Mouse (Mus musculus) mouse trophoblast stem cell (cell line): ENCODE data around the gene Ap1g1.

Source experiments
- in situ Hi-C, 2 experiments: fragments of 300-500 bp; cut with MseI, MboI; formaldehyde crosslinking; loops; 2 replicates in 1 of 2; 3 replicates in 1 of 2; pipeline ENCODE4 v1.15.1; 2025

Ap1g1 gene

GRCm38 (mm10) chr8:109780548-109780947 is 2.2 kb downstream of the Ap1g1 start:
- in situ Hi-C loops, result no loop called here

- in situ Hi-C loops, result no loop called here
Observed at GRCm38 (mm10) chr8:109790938-109791337, 12.6 kb downstream of the Ap1g1 start.

- in situ Hi-C loops, result no loop called here
Observed at GRCm38 (mm10) chr8:109795166-109795565, 16.8 kb downstream of the Ap1g1 start.

- in situ Hi-C loops, result no loop called here
Observed at GRCm38 (mm10) chr8:109798721-109799120, 20.4 kb downstream of the Ap1g1 start.

DNA sequence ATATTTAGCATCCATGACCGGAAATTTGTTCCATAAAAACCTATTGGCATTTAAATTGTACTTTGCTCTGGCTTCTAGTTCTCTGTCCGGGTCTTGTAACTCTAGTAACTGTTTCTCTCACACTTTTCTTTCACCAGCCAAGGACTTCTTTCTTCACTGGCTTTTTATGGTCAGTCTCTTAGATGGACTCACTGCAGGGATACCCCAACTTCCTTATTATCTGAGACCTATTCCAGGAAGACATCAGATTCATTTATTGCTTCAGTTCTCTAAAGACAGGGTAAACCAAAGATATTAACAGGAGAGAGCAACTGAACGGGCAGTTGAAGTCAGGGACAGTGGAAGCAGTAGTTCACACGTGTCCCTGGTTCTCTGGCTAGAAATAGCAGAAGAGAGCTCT is 20.9 kb downstream of the Ap1g1 start:
- in situ Hi-C loops, result no loop called here

DNA sequence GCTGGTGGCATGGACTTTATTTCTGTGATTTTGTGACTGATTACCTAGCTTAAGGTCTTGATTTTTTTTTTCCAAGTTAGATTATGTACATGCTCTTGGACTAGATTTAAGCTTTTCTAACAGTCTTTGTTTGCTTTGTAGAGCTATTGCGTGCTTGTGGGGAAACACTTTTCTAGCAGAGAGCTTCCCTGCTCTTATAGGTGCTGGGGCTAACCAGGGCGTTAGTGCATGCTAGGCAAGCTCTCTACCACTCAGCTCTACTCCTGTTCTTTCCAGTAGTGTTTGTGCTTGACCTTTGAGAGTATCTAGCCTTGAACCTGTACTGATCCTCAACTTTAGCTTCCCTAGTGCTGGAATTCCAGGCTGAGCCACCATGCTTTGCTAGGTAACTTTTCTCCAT is 22.0 kb downstream of the Ap1g1 start:
- in situ Hi-C loops, result no loop called here

DNA sequence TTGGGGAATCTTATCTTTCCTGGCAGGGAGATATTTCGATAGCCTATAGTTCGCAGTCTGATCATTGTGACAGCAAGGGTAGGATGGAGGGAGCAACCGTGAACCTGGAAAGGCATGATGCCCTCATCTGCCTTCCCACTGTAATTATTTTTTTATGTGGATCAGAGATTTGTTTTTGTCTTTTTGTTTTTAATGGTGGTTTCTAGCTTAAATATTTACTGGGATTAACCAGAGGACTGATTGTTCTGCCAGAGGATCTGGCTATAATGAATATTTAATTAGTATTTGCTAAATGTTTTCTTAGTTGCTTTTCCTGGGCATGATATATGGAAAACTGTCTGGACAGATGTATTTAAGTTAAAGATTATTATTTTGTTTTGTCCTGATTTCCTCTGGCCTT is 24.9 kb downstream of the Ap1g1 start:
- in situ Hi-C loops, result no loop called here

- in situ Hi-C loops, result no loop called here
Observed at GRCm38 (mm10) chr8:109803801-109804200, 25.4 kb downstream of the Ap1g1 start.

GRCm38 (mm10) chr8:109806522-109806921 is 28.2 kb downstream of the Ap1g1 start:
- in situ Hi-C loops, result no loop called here

DNA sequence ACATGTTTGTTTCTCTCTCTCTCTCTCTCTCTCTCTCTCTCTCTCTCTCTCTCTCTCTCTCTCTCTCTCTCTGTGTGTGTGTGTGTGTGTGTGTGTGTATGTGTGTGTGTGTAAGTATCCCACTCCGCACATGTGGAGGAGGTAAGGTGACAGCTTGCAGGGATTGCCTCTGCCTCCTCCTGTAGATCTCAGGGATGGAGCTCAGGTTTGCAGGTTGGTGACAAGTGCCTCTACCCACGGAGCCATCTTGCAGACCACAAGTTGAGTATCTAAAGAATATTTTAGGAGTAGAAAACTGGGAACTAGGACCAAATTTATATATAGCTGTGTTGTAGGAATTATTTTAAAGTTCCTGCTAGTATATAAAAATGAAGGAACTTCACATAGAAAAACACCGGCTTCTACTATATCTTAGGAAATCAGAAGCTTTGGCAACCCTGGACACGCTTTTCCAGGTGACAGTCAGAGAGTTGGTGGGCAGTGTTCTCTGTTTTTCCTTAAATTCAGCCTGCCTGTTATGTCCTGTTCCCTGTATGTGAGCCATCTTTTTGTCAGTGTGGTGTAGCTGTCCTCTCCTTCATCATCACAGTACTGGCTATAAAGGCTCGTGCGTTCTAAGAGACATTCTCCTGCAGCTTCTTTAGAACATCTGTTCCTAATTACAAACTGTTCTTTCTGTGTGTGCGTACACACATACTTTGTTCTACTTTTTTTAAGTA is 29.2 kb downstream of the Ap1g1 start:
- in situ Hi-C loops, result no loop called here

- in situ Hi-C loops, result no loop called here
Observed at GRCm38 (mm10) chr8:109808120-109808447, 29.7 kb downstream of the Ap1g1 start.

- in situ Hi-C loops, result no loop called here
Observed at GRCm38 (mm10) chr8:109810434-109810833, 32.1 kb downstream of the Ap1g1 start.

GRCm38 (mm10) chr8:109815268-109815667 is 36.9 kb downstream of the Ap1g1 start:
- in situ Hi-C loops, result no loop called here

DNA sequence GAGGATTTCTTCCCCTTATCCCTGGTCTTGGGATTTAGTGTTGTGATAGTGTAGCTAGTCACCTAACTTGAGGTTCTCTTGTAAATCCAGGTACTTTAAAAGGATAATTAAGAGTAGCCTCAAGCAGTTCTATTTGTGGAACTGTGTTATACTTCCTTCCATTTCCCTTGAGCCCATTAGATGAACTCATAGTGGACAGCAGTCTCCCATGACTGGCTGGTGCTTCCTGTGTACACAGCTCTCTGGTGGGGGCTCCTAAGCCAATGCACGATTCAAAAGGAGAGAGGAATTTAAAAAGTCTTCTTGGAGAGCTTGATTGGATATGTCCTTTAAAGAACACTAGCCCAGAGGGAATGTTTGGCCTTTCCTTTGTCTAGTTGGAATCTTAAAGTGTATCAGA is 39.6 kb downstream of the Ap1g1 start:
- in situ Hi-C loops, result no loop called here

- in situ Hi-C loops, result no loop called here
Observed at GRCm38 (mm10) chr8:109823561-109823960, 45.2 kb downstream of the Ap1g1 start.

DNA sequence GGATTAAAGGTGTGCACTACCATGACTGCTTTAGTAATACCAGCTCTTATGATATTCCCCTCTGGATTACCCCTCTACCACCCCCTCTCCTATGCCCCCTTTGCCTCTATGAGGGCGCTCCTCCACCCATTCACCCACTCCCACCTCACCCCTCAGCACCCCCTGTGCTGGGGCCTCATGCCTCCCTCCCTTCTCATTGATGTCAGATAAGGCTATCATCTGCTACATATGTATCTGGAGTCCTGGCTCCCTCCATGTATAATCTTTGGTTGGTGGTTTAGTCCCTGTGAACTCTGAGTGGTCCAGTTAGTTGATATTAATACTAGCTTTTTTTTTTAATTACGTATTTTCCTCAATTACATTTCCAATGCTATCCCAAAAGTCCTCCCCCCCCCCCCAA is 61.5 kb downstream of the Ap1g1 start:
- in situ Hi-C loops, result no loop called here

- in situ Hi-C loops, result no loop called here
Observed at GRCm38 (mm10) chr8:109842468-109842867, 64.1 kb downstream of the Ap1g1 start.

GRCm38 (mm10) chr8:109847866-109848265 is 69.5 kb downstream of the Ap1g1 start:
- in situ Hi-C loops, result no loop called here

DNA sequence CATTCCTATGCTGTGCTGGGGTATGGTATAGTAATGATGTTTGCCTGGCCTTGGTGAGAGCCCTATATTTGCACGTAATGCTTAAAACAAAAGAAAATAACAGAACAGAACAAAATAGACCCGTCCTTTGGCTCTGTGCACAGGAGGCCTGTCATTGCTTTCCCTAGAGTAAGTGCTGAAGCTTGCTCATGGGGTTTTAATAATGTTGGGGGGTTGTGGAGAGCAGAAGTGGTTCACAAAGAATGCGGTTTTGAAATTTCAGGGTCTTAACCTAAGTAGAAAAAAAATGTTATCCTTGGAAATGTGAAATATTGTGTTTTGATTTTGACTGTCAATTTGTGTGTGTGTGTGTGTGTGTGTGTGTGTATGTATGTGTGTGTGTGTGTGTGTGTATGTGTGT is 70.6 kb downstream of the Ap1g1 start:
- in situ Hi-C loops, result no loop called here

DNA sequence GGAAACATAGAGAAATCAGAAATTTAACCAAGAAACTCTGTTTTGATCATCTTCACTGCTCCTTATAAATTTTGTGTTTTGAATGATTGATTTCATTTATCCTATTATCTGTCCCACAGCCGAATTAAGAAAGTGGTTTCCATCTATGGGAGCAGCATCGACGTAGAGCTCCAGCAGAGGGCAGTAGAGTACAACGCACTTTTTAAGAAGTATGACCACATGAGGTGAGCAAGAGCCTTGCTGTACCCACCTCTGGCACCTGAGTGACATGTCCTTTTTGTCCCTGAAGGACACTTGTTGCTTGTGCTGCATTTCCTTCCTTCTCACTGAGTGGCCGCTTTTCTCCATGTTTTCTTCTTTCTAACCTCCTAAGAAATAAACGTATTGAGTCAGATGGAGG is 75.1 kb downstream of the Ap1g1 start:
- in situ Hi-C loops, result no loop called here

DNA sequence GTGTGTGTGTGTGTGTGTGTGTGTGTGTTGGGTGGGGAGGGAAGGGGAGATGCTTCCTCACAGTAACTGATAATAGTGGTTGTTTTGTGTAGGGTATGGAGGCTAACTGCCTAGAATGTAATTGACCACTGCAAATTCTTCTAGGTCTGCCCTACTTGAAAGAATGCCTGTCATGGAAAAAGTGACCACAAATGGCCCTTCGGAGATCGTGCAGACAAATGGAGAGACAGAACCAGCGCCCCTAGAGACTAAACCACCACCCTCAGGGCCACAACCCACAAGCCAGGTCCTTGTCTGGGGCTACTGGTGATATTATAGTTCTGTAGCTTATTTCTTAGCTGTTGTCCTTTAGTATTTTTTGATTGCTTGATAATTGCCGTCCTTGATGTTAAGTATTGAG is 76.2 kb downstream of the Ap1g1 start:
- in situ Hi-C loops, result no loop called here

GRCm38 (mm10) chr8:109855451-109855850 is 77.1 kb downstream of the Ap1g1 start:
- in situ Hi-C loops, result no loop called here

GRCm38 (mm10) chr8:109863398-109863797 is 85.0 kb downstream of the Ap1g1 start:
- in situ Hi-C loops, result no loop called here

DNA sequence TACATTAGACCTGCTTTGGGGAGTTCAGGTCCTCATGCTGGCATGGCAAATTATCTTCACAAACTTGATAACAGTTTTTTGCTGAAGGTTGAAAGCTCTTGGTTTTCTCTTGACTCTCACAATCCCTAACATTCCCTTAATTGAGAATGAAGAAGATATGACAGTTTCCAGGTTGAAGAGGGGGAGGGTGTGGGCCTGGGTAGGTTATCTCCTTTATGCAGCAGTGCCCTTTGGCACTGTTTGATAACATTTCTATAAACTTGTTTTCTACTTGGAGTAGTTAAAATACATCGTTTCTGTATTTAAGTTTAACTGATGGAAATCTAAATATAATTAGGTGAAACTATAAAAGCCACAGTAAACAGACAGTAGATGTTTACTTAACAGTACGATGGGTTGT is 86.4 kb downstream of the Ap1g1 start:
- in situ Hi-C loops, result no loop called here
